Mouse (Mus musculus): ENCODE measurements around the gene Swt1.

- no peak for TF ChIP-seq POLR2A (IDR thresholded peaks at IDR 0.05; ENCODE audit: extremely low read depth, insufficient read depth, low read length)
- no peak for TF ChIP-seq CTCF (IDR thresholded peaks at IDR 0.05; ENCODE audit: extremely low read depth, insufficient read depth, low read length)
Measured at GRCm38 (mm10) chr1:151377353-151377752, 50.9 kb downstream of the Swt1 start.
